Mouse (Mus musculus): Measurements from ENCODE around the gene Zfp423. TPM values are rescaled to one million over a fixed set of nuclear protein-coding genes. Genes with fewer than 3 reads are reported as not detected.

Gene Zfp423
- polyA plus RNA-seq, 1 experiment: 6.4 TPM

DNA sequence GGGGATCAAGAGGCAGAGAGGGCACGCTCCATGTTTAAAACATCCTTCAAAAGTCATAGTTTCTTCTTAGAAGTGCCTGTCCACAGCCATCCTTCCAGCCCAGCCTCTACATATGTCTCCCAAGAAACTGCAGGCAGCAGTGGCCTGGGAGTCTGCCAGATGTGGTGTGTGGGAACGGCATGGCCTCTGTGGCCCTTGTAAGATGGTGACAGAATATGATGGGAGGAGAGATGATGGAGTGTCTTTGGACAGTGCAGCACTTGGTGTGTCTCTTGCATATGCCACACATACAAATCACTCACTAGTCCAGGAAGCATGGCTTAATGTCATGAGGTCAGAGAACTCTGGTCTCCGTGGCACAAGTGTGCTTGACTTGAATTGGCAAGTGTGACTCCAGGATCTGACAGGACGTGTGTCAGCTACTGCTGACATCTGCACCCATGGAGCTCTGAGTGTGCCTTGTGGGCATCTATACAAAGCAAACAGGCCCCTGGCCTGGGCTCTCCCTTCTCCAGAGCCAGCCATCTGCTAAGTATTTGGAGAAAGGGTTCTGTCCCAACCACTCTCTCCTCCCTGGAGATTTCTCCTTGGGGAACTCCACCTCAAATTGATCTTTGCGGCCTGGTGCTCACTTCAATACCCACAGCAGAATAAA lies 313.4 kb downstream of the Zfp423 start:
- 60% methylated on average over 5 of the region's 5 CpGs for WGBS
- TF ChIP-seq CTCF (IDR thresholded peaks at IDR 0.05; ENCODE audit: insufficient read depth, low read length) (no peak), POLR2A (IDR thresholded peaks at IDR 0.05; ENCODE audit: borderline replicate concordance, extremely low read depth, low read depth, low read length) (no peak)
- DNase-seq: no peak
- no peaks in the 10 kb centered on the region for H3K4me1 ChIP-seq (ENCODE audit: control insufficient read depth, insufficient read depth, low read length)
- H3K4me3 ChIP-seq (replicated peaks; ENCODE audit: extremely low read depth, low read depth, low read length): no peak overlapping the region

GRCm38 (mm10) chr8:87645371-87645770 lies 314.0 kb downstream of the Zfp423 start:
- TF ChIP-seq CTCF (IDR thresholded peaks at IDR 0.05; ENCODE audit: insufficient read depth, low read length): no peak
- Histone ChIP-seq H3K4me1 (ENCODE audit: control insufficient read depth, insufficient read depth, low read length) (no peaks in the 10 kb centered on the region), H3K4me3 (replicated peaks; ENCODE audit: extremely low read depth, low read depth, low read length) (no peak overlapping the region)
- DNase-seq: no peak
- 27% methylated on average over 6 of the region's 6 CpGs for WGBS

DNA sequence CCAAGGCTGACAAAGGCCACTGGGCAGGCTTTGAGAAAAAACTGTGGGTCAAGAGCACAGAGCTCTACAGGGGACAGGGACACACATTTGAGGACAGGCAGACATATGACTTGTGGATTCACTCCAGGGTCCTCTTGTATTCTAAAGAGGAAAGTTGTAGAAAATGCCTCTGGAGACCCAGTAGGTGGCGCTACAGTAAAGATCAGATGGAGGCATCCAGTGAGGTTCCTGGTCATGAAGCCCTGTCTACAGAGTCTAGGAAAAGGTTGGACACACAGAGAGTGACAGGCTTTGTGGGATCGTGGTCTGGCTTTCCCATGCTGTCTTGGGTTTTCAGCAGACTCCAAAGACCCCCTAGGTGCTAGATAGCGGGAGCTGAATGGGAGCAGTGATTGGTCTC lies 318.5 kb downstream of the Zfp423 start:
- TF ChIP-seq CTCF (IDR thresholded peaks at IDR 0.05; ENCODE audit: insufficient read depth, low read length): 0 out of 2 replicates have a peak, but pooled peaks have one; percentile 4
- no peak for TF ChIP-seq POLR2A (IDR thresholded peaks at IDR 0.05; ENCODE audit: borderline replicate concordance, extremely low read depth, low read depth, low read length)
- Histone ChIP-seq H3K4me3 (replicated peaks; ENCODE audit: extremely low read depth, low read depth, low read length) (no peak overlapping the region), H3K4me1 (ENCODE audit: control insufficient read depth, insufficient read depth, low read length) (no peaks in the 10 kb centered on the region)
- 45% methylated on average over 3 of the region's 3 CpGs for WGBS
- no peak for DNase-seq

- TF ChIP-seq POLR2A (IDR thresholded peaks at IDR 0.05; ENCODE audit: borderline replicate concordance, extremely low read depth, low read depth, low read length) (no peak), CTCF (IDR thresholded peaks at IDR 0.05; ENCODE audit: insufficient read depth, low read length) (no peak)
- no peak for DNase-seq
- no peaks in the 10 kb centered on the region for H3K4me1 ChIP-seq (ENCODE audit: control insufficient read depth, insufficient read depth, low read length)
- WGBS: 66% methylated on average over 11 of the region's 11 CpGs
- H3K4me3 ChIP-seq (replicated peaks; ENCODE audit: extremely low read depth, low read depth, low read length): no peak overlapping the region
Observed at GRCm38 (mm10) chr8:87636226-87636742, 323.1 kb downstream of the Zfp423 start.

- 76% methylated on average over 7 of the region's 7 CpGs for WGBS
- no peak for TF ChIP-seq CTCF (IDR thresholded peaks at IDR 0.05; ENCODE audit: insufficient read depth, low read length)
- Histone ChIP-seq H3K4me3 (replicated peaks; ENCODE audit: extremely low read depth, low read depth, low read length) (no peak overlapping the region), H3K4me1 (ENCODE audit: control insufficient read depth, insufficient read depth, low read length) (no peaks in the 10 kb centered on the region)
- no peak for DNase-seq
Observed at GRCm38 (mm10) chr8:87631776-87632175, 327.6 kb downstream of the Zfp423 start.

DNA sequence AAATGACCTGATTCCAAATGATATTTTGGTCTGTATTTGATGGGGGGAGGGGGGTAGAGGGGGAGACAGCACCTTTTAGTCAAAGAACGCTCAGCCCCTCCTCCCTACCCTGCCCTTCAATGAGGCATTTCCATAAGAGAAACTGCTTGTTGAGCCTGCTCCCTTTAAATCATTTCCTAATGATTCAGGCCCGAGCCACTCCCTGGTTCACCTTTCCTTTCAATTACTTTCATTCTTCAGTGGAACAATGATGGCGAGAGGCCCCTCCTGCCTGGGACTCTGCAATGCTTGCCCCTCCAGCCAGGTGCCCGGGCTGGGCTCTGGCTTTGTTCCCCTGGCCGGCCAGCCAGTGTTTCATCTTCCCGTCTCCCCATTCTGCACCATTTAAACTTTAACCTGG lies 329.7 kb downstream of the Zfp423 start:
- no peak for TF ChIP-seq POLR2A (IDR thresholded peaks at IDR 0.05; ENCODE audit: borderline replicate concordance, extremely low read depth, low read depth, low read length)
- TF ChIP-seq CTCF (IDR thresholded peaks at IDR 0.05; ENCODE audit: insufficient read depth, low read length): no peak
- 52% methylated on average over 6 of the region's 6 CpGs for WGBS
- H3K4me3 ChIP-seq (replicated peaks; ENCODE audit: extremely low read depth, low read depth, low read length): no peak overlapping the region
- H3K4me1 ChIP-seq (ENCODE audit: control insufficient read depth, insufficient read depth, low read length): no peaks in the 10 kb centered on the region
- DNase-seq: no peak

DNA sequence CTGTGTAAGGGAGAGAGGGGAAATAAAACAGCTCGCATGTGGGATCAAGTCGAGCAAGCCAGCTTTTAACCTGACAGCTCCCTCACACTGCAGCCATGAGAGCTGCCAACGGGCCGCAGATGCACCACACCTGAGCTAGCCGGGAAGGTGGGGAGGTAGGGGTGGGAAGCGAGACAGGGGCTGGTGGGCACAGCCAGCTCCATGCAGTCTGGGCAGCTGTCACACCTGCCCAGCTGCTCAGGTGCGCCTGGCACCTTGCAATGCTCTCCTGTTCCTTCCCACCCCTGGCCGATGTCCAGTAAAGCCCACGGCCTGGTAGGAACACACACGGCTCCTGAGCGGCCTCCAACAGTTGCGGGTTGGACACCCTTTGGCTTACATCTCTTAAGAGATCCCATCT lies 338.2 kb downstream of the Zfp423 start:
- DNase-seq: no peak
- TF ChIP-seq POLR2A (IDR thresholded peaks at IDR 0.05; ENCODE audit: borderline replicate concordance, extremely low read depth, low read depth, low read length): no peak
- TF ChIP-seq CTCF (IDR thresholded peaks at IDR 0.05; ENCODE audit: insufficient read depth, low read length): no peak
- H3K4me3 ChIP-seq (replicated peaks; ENCODE audit: extremely low read depth, low read depth, low read length): no peak overlapping the region
- H3K4me1 ChIP-seq (ENCODE audit: control insufficient read depth, insufficient read depth, low read length): no peaks in the 10 kb centered on the region
- 84% methylated on average over 12 of the region's 12 CpGs for WGBS

DNA sequence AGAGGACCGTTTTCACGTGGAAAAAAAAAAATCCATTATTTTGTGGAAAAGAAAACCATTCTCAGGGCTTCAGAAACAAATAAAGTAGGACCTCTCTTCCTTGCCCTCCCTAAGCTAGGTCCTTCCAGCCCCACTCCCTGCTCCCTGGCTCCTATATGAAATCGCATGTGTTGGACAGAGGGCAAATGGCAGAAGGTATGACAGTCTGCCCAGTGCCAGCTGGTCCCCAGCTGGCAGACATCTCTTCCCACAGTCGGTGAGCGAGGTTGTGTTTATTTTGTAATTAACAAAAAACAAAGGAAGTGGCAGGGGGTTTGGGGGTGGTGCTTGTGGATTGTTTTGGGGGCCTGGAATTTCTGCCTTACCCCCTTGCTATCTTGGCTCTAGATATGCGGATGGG lies 339.2 kb downstream of the Zfp423 start:
- WGBS: 59% methylated on average over 6 of the region's 6 CpGs
- Histone ChIP-seq H3K4me3 (replicated peaks; ENCODE audit: extremely low read depth, low read depth, low read length) (no peak overlapping the region), H3K4me1 (ENCODE audit: control insufficient read depth, insufficient read depth, low read length) (no peaks in the 10 kb centered on the region)
- DNase-seq: no peak
- TF ChIP-seq CTCF (IDR thresholded peaks at IDR 0.05; ENCODE audit: insufficient read depth, low read length): no peak
- TF ChIP-seq POLR2A (IDR thresholded peaks at IDR 0.05; ENCODE audit: borderline replicate concordance, extremely low read depth, low read depth, low read length): no peak

- no peaks in the 10 kb centered on the region for H3K4me1 ChIP-seq (ENCODE audit: control insufficient read depth, insufficient read depth, low read length)
- DNase-seq: no peak
- no peak for TF ChIP-seq CTCF (IDR thresholded peaks at IDR 0.05; ENCODE audit: insufficient read depth, low read length)
- TF ChIP-seq POLR2A (IDR thresholded peaks at IDR 0.05; ENCODE audit: borderline replicate concordance, extremely low read depth, low read depth, low read length): no peak
- 68% methylated on average over 2 of the region's 2 CpGs for WGBS
- no peak overlapping the region for H3K4me3 ChIP-seq (replicated peaks; ENCODE audit: extremely low read depth, low read depth, low read length)
Observed at GRCm38 (mm10) chr8:87619529-87619928, 339.9 kb downstream of the Zfp423 start.

- TF ChIP-seq CTCF (IDR thresholded peaks at IDR 0.05; ENCODE audit: insufficient read depth, low read length): no peak
- no peak for TF ChIP-seq POLR2A (IDR thresholded peaks at IDR 0.05; ENCODE audit: borderline replicate concordance, extremely low read depth, low read depth, low read length)
- Histone ChIP-seq H3K4me1 (ENCODE audit: control insufficient read depth, insufficient read depth, low read length) (no peaks in the 10 kb centered on the region), H3K4me3 (replicated peaks; ENCODE audit: extremely low read depth, low read depth, low read length) (no peak overlapping the region)
- no peak for DNase-seq
- WGBS: 30% methylated on average over 7 of the region's 7 CpGs
Observed at GRCm38 (mm10) chr8:87619118-87619517, 340.3 kb downstream of the Zfp423 start.
